Mouse (Mus musculus) left cerebral cortex, adult 8-10 months (tissue): ENCODE measurements at regions not wholly inside any gene's neighbourhood (a gene's known extent, or its start where the extent isn't known, plus 50 kb on each side); places are given as distances from the start of the nearest gene placed in this dataset.

Experiments used
- DNase-seq, 2 experiments: peaks; one replicate each; pipeline ENCODE4 v3.0.0; 2022; ENCODE audit warnings: low spot score in 2 of 2

DNA sequence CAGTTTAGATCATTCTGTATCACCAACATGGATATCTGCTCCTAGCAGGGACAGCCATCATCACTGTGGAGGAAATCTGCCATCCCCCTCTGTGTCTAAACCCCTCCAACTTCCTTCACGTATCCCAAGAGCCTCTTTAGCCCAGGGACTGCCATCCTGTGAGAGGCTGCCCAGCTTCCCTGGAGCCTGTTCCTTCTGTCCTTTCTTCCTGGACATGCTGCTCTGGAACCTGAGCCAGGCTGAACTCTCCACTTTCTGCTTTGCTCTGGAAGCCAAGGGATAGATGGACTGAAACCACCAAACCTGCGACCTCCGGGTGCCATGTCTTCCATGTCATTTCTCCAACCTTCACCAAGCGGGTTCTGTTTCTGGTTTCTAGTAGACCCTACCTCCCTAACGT, 335.3 kb upstream of the Jarid2 start:
- no peak for DNase-seq

DNA sequence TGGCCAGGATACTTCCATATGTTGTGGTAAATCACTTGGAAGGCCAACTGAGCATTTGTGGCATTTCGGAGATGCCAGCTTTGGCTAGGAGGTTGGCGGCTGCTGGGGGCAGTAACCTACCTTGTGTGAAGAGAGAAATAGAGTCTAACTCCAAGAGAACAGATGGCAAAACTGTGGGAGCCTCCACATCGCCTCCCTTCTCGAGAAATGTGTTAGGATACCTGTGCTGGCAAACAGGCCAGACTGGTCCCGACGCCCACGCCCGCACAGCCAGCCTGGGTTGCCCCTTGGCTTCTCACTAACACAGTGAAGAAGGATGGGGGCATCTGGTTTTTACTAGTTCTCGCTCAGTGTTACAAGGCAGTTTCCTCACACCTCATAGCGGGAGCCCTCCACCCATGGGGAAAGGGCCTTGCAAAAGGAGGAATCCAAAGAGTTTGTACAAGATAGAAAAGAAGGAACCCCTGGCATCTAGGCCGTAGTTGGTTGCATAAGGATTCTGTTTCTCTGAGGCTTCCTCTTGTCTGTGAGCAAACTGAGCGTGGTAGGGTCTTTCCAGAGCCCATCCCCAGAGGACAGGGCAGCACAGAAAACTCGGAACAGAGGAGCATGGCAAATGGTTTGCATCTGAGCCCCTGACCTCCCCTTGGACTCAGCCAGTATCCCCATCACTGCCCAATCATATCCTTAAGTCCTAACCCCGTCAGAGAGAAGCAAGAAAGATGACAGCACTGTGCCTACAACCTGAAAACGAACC, 330.5 kb upstream of the Jarid2 start:
- peak; percentile 10 to 79 for DNase-seq

DNA sequence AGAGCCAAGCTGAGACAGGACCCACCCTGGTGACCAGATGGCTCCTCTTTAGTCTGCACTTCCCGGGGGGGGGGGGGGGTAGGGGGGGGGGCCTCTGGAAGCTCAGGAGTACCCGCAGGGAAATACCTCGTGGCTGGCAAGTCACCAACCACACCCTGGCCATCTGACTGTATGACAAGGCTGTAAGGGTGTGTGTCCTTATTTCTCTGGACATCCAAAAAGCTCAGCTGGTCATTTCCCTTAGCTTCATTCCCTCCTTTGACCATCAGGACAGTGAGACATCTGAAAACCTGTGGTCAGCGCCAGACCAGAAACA, 329.9 kb upstream of the Jarid2 start:
- no peak for DNase-seq

DNA sequence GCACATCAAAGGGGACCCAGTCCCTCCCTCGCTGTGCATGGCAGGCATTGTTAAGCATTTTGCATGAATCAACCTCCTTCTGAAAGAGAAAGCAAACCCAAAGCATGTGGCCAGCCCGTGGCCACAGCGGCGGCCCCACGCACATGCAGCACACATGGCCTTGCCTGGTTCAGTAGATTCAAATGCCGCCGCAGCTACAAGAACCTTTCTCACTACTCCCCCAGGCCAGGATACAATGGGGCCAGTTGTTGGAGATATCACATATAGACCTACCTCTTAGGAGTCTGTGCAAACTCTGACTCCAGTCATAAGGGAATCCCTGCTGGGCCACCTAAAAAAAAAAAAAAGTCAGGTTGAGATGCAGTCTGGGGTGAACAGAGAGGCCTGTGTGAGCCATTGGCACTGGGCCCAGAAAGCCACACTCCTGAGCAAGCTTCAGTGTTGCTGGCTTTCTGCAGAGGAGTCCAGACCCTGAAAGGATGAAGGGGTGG, 329.4 kb upstream of the Jarid2 start:
- no peak for DNase-seq

DNA sequence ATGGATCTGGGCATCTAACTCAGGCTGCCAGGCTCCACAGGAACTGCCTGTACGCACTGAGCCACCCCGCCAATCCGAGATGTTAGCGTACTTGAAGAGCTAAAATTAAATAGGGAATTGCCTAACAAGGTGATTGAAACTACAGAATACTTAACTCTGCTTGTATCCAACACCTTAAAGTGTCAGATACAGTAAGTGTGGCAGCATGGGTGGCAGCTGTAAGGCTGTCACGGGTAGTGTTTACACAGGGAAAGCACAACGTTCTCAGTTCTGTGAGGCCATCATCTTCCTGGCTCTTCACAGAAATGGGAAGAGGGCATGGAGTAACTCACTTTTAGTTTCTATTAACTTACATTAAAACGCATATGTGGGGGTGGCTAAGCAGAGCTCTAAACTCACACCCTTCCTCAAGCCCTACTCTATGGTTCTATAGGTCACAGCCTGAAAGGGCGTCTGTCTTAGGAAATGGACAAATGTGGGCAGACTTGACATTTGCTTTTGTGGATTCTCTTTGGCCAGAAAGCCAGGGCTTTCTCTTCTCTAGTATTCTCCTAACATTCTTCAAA, 325.2 kb upstream of the Jarid2 start:
- no peak for DNase-seq

DNA sequence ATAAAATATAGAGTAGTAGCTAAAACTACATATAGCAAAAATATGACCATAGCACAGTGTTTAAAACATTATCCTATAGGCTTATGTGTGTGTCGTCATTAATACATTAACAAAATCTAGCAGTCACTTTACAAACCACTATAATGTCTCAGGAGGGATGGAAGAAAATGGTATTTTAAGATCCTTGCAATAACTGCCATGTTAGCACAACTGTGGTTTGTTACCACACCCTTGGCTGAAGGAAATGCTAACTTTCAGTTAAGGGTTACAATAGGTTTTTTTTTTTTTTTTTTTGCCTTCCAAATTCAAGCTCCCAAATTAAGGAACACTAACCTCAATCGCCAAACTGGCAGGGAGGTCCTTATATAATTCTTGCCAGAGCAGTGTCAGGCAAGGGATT, 322.0 kb upstream of the Jarid2 start:
- DNase-seq: no peak

DNA sequence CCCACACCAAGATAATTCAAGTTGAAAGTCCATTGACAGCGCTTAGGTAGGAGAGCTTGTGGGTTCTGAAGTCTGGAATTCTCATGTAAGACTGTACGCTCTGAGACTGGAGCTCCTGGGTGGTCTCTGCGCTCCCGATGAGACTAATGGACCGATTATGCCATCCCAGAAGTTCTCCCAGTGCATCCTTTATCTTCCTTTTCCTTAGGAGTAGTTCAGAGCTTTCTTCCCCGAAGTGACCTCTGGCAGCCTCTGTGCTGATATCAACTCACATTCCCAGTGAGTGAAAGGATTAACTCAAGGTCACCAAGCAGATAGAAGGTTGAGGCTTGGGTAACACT, 320.7 kb upstream of the Jarid2 start:
- DNase-seq: no peak

DNA sequence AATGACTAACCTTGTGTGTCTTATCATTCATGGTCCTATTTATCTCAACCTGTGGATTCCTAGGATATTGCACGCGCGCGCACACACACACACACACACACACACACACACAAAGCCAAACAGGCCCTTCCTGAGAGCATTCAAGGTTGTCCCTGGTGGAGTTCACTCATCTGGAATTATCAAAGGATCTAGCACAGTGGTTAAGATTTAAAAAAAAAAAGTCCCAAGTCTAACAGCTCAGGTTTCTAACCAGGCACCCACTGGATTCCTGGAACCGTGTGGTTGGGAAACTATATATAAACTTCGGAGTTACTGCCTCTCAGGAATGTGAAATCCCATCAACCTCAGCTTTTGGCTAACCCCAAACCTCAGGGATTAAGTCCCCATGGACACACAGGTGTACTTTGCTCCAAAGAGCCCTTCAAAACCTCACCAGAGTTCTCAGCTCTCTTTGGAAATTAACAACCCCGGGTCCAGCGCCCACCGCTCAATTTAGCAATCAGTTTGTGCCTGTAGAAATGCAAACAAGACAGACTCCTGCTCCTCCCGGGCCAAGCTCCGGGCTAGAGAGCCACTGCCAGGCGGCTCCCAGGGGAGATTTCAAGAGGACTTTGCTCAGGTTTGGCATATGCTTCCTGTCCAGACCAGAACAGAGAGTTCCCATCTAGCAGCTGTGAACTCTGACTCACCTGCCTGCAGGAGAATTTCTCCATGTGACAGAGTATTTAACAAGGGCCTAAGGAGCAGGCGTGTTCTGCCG, 320.1 kb upstream of the Jarid2 start:
- DNase-seq: no peak

DNA sequence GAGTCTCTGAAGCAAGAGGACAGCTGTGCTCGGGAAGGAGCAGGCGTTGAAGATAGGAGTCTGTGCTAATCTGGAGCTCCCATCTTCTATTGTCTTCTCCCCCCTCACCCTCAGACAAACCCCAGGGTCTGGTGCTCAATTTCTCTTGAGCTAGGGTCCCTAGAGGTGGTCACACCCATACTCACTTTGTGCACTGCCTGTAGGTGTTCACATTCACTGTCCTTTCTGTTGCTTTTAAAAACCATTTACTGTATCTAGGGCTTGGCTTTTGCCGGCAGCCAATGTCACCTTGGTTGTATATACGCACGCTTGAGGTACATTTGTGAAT, 319.6 kb upstream of the Jarid2 start:
- DNase-seq: no peak

DNA sequence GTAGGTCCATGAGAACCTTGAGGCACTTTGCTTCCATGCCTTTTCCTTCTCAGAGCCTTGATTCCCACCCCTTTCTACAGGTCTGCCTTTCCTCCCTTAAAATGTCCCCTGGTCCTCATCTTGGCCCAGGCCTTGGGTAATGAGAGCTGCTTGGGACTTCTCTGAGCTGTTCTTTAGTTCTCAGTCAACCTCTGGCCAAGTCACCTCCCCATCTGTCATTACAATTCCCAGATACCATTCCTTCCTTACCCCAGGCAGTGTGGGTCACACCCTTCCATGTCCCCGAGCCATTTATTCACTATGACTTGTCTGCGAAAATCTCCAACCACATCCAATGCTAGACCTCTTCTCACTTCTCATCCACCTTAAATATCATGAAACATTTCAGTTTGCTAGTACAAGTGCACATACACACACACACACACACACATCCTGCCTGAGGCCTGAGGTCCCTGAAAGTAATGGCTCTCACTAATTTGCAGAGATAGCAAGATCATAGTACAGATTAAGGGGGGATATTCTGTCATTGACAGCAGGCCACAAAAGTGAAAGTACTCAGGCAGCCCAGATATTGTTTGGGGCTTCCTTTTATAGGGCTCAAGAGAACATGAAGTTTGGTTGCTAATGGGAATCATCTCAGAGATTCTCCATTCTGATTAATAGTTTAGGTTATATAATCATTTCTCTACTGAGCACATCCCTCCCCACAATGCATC, 317.3 kb upstream of the Jarid2 start:
- DNase-seq: no peak

DNA sequence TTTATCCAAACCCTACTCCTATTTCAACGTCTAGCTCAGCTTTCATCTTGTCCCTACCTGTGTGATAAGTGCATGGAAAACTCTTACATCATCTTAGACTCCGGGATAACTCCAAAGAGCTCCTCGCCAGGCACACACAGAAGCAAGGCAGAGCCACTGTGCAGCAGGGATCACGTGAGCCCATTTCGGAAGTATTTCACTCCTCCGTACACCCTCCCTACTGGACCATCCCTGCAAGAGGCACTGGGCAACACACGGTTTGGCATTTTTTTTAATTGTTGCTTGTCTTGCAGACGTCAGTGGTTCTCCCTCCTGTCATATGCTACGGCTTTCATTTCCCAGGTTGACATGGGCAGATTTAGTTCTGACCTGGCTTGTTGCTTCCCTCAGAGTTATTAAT, 316.0 kb upstream of the Jarid2 start:
- DNase-seq: no peak

DNA sequence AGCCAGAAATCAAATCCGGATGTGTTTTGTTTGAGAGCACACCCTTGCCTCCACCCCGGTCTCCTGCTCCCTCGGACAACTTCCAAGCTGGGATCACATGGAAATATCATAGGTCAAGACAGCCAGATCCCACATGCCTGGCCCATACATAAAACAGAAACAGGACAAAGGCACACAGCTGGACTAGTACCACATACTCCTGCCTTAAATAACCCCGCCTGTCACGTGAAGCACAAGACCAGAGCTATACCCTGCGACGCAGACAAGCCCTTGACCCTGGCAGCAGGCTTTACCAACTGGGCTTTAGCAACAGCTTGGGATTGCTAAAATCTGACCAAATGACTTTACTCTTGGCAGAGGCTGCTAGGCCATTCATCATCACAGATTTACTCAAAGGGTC, 313.3 kb upstream of the Jarid2 start:
- no peak for DNase-seq

DNA sequence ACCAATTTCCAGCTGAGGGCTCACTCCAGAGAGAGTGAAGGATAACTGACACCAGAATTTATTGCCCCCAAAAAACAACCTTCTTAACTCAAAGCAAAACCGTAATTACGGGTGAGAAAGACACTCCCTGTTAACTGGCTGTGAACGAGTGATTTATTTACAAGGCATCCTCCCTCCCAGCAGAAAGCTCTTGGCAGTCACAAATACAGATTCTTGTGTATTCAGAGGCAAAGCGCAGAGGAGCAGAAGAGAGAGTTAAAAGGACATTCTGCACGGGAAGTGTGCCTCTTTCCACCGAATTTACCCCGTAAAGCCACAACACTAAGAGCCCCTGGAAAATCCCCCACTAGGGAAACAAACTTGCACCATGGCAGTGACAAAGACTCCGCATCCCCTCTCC, 312.3 kb upstream of the Jarid2 start:
- DNase-seq: no peak

DNA sequence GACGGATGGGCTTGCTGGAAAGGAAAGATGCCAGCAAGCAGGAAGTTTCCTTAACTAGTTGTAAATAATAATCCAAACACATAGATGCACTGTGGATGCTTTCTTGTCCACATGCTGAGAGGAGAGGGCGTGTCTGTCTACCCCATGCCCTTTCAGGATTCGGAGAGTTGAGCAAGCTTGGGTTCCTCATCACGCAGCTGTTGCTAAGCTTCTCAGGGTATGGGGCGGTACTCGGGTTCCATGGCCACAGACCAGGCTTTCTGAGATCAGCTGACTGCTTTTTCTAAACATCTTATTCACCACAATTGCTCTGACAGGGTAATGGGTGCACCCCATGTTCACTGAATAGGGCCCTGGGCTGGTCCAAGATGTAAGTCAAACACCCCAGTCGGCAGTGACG, 310.2 kb upstream of the Jarid2 start:
- DNase-seq: no peak

DNA sequence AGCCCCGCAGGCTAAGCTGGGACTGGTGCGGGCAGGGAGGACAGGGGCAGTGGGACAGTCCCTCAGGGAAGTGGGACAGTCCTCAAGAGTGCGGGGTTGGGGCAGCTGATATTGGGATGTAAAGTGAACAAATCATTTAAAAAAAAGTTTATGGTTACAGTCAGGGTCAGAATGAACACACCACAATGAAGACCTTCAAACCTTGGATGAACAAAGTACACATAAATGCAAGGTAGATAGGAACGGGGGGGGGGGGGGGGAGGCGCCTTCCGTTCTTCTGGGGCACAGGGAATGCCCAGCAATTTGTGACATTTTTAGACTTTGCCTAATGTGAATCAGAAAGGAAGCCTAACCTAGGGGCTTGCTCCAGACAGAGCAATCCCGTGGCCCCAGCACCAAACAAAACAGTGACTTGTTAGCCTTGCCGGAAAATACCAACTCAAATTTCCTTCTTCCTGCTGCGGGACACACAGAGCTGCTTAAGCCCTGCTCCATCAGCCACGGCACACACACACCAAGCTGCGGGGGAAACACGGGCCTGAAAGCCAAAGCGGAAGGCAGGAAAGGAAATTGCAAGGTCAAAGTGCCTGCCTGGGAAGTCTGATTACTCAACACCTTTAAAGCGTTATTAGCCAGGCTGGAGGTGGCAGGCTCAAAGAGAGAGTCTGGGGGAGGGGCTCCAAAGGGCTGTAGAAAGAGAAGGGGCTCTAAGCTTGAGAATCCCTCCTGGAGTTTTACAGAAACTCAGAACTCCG, 309.6 kb upstream of the Jarid2 start:
- DNase-seq: no peak

DNA sequence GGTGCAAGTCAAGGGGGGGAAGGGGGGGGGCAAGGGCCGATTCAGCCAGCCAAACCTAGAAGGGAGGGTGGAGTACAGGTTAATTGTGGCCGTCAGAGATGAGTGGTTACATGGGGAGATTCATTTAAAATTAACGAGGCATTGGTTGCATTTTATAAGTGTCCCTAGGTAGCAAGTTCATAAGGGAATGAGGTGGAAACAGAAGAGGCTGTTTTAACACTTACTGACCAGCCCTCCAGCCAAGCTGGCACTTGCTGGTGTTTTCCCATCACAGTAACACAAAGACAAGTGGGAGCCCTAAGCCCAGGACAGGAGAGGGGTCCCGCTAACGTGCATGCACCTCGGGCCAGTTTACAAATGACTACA, 309.1 kb upstream of the Jarid2 start:
- DNase-seq: no peak

DNA sequence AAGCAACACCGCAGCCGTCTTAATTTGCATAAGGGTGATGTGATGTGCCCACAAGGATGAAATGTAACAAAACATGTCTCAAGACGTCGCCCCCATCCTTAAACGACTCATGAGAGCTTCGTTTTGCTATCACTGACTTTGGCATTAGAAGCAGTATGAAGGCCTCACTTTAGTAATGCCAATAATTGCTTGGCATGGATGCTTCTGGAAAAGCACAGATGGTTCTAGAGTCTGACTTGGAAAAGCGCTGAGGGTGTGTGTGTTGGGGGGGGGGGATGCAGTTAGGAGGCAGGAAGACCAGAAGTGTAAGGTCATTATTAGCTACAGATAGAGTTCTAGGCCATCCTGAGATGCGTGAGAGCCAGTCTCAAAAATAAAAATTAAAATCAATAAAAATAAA, 308.3 kb upstream of the Jarid2 start:
- DNase-seq: no peak

DNA sequence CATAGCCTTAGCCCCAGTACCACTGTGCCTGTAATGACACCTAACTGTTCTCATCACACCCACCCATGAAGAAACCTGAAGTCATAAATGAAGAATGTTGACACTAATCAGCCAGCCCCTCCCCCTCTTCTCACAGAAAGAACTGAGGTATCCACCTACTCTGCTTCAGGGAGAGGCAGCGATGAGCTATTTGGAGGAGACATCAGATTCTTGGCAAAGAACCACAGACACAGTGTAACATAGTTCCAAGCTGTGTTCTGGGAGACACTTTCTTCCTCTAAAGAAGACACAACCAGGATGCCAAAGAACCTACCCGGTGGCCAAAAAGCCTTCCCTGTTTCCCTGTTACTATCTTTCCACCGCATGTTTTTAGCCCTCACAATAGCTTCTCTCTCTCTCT, 307.8 kb upstream of the Jarid2 start:
- DNase-seq: peak in 1 of 2 experiments; percentile 75

DNA sequence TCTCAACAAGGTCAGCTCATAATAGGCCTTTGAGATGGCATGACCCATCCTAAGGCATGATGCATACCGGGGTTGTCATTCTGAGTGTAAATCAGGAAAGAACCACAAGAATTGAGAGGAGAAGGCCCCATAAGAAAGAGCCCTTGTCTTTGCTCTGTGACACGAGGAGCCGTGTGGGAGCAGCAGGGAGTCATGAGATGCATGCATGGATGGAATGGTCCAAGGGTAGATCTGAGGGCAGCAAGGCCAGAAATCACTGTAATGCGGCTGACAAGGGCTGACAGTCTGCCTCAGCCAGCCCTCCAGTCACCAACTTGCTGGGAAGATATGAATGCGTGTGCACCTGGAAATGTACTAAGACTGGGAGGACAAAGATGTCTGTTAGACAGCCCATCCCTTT, 307.4 kb upstream of the Jarid2 start:
- no peak for DNase-seq

DNA sequence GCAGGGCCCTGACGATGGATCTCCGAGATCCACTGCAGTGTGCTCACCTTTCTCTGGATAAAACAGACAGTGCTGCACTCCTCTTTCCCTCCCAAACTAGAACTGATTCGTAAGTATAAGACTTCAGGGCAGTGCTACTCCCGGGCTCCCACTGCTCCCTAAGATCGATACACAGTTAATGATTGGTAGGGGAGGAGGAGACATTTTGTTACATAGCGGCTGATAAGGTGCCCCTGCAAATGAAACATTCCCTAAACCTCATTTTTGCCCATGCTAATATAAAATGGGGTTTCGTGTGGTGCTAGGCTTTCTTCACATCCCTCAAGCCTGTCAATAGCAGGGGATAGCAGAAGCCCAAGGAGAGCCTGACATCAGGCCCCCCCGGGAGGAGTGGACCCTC, 298.8 kb upstream of the Jarid2 start:
- DNase-seq: no peak

DNA sequence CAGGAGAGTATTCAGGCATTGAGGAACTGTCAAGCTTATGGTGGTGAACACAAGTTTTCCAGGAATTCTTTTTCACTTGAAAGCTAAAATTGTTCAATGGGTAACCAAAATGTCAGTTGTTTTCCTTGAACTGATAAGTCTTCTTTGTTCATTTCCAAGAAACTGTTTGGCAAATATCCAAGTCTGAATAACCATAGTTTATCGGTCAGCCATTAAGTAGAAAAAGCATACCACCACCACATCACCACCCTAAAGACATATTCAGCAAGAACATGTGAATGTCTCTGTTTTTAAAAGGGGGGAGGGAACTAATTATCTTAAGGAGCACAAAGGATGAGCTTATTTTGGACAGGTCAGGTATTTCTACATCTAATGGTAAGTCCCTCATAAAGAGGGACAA, 291.6 kb upstream of the Jarid2 start:
- DNase-seq: no peak

DNA sequence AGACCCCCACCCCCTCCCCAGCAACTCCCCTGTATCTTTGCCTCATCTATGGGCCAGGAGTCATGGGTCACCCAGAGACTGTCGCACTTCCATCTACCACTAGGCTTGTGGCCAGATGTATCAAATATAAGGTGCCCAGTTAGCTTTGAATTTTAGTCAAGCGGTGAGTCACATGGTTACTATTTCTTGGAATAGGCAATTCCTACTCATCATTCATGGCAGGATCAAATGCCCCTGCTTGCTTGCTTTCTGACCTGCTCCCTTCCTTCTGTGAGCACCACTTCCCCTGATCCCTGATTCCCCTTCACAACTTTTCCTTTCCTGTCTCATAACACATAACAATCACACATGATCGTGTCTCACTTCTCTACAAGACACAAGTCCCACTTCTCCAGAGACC, 288.2 kb upstream of the Jarid2 start:
- DNase-seq: no peak
